In the genomic region with DNA sequence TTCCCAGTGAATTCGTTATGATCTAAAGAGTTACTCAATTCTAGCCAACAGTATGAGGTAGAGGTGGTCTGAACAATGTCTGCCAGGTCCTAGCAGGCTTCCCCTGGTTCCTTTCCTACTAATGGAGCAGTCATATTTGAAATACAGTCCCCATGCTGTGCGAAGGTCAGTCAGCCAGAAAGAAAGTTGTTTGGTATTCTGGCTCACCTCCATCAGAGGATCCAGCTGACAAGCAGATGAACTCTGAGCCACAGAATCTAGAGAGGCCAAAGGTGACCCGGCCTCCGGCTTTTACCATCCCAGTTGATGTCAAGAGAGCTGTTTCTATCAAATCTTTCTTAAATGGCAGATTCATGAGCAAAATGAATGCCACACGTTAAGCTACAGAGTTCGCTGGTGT, we compare ENCODE assay signal across 17 mouse cellular contexts.
"Had no signal": no experiment of that assay in that cellular context is flagged by ENCODE, and none has a peak within 500 bp of the region (broad histone marks: within the 10 kb centered on the region; RNA-seq: fewer than 3 reads in every experiment).

No protein-coding gene starts in this region.

- H3K4me3 ChIP-seq: kidney, embryonic 15.5 days; limb, embryonic 13.5 days; liver, embryonic 15.5 days; megakaryocyte, embryonic 14.5 days; midbrain, embryonic 12.5 days; myocyte; neural tube, embryonic 13.5 days had no signal

- H3K4me1 ChIP-seq: kidney, embryonic 15.5 days; limb, embryonic 13.5 days; liver, embryonic 15.5 days; megakaryocyte, embryonic 14.5 days; midbrain, embryonic 12.5 days; neural tube, embryonic 13.5 days had no signal

- H3K27me3 ChIP-seq: kidney, embryonic 15.5 days; limb, embryonic 13.5 days; liver, embryonic 15.5 days; megakaryocyte, embryonic 14.5 days; midbrain, embryonic 12.5 days; neural tube, embryonic 13.5 days had no signal

- H3K9ac ChIP-seq: kidney, embryonic 15.5 days; limb, embryonic 13.5 days; liver, embryonic 15.5 days; lung, embryonic 14.5 days; midbrain, embryonic 12.5 days; neural tube, embryonic 13.5 days had no signal

- H3K36me3 ChIP-seq: kidney, embryonic 15.5 days; limb, embryonic 13.5 days; liver, embryonic 15.5 days; midbrain, embryonic 12.5 days; neural tube, embryonic 13.5 days had no signal

- DNase-seq: kidney, adult 11 months; layer of hippocampus, adult 9-11 months; layer of hippocampus, postnatal 36 days; lung, embryonic 14.5 days; lung, postnatal 10 days; right cerebral cortex, adult 18-20 months; right cerebral cortex, postnatal 25 days; thymus, postnatal 4 days had no signal

- H3K9me3 ChIP-seq: kidney, embryonic 15.5 days; limb, embryonic 13.5 days; liver, embryonic 15.5 days; megakaryocyte, embryonic 14.5 days; midbrain, embryonic 12.5 days; neural tube, embryonic 13.5 days had no signal

- H3K27ac ChIP-seq: kidney, embryonic 15.5 days; limb, embryonic 13.5 days; liver, embryonic 15.5 days; macrophage; midbrain, embryonic 12.5 days; neural tube, embryonic 13.5 days had no signal

- H3K4me2 ChIP-seq: kidney, embryonic 15.5 days; limb, embryonic 13.5 days; liver, embryonic 11.5 days; liver, embryonic 15.5 days; lung, embryonic 14.5 days; midbrain, embryonic 12.5 days; neural tube, embryonic 13.5 days had no signal
